Mouse (Mus musculus) embryonic facial prominence, embryonic 12.5 days (tissue): ENCODE results near the gene Arl15. TPM values are rescaled to one million over a fixed set of nuclear protein-coding genes. Genes with fewer than 3 reads are reported as not detected.

Source experiments
- ATAC-seq: fragments of 200-750 bp; cut with Nextera tagmentation; 2 replicates; pipeline ENCODE4 v1.8.0; 2017; ENCODE audit not compliant: insufficient number of reproducible peaks, insufficient read depth, low FRiP score, low TSS enrichment
- H3K27ac ChIP-seq: fragments of 300-500 bp; sonication (generic); 2 replicates; pipeline ENCODE4 v1.5.1; 2016; ENCODE audit warnings: mild to moderate bottlenecking
- H3K27me3 ChIP-seq: fragments of 300-500 bp; sonication (generic); 2 replicates; pipeline ENCODE4 v1.6.1; 2016; ENCODE audit warnings: mild to moderate bottlenecking, moderate library complexity
- H3K36me3 ChIP-seq: fragments of 300-500 bp; sonication (generic); 2 replicates; pipeline ENCODE4 v1.6.1; 2016; ENCODE audit warnings: mild to moderate bottlenecking
- H3K4me1 ChIP-seq: fragments of 300-500 bp; sonication (generic); 2 replicates; pipeline ENCODE4 v1.6.1; 2016
- H3K4me2 ChIP-seq: fragments of 300-500 bp; sonication (generic); replicated peaks from 2 replicates; pipeline ENCODE4 v1.6.1; 2016; ENCODE audit warnings: mild to moderate bottlenecking, moderate library complexity
- H3K4me3 ChIP-seq: fragments of 300-500 bp; sonication (generic); 2 replicates; pipeline ENCODE4 v1.5.1; 2016; ENCODE audit warnings: mild to moderate bottlenecking
- H3K9ac ChIP-seq: fragments of 300-500 bp; sonication (generic); 2 replicates; pipeline ENCODE4 v1.6.1; 2016; ENCODE audit warnings: mild to moderate bottlenecking, moderate library complexity
- H3K9me3 ChIP-seq: fragments of 300-500 bp; sonication (generic); 2 replicates; pipeline ENCODE4 v1.6.1; 2016; ENCODE audit warnings: mild to moderate bottlenecking, moderate library complexity
- WGBS: fragments of 180-500 bp; shearing (Covaris S2); methylation state at CpG from one replicate; pipeline ENCODE4 v1.1.7; 2016; 5-methylcytosine and 5-hydroxymethylcytosine counted together
- polyA plus RNA-seq: library from polyadenylated mRNA; unstranded; fragments of >200 nt; fragmentation: Nextera tagmentation; extraction: Ambion mirVana; gene quantifications from 2 replicates; pipeline ENCODE4 v1.2.1, GENCODE M21; 2016

Arl15 gene
- polyA plus RNA-seq, 1 experiment from 2014 or later, result 15.0 TPM

GRCm38 (mm10) chr13:113879651-113880327 lies 85.5 kb downstream of the Arl15 start:
- Histone ChIP-seq H3K27ac (no peak overlapping the region), H3K27me3 (no peaks in the 10 kb centered on the region), H3K36me3 (no peaks in the 10 kb centered on the region), H3K9ac (no peak overlapping the region), H3K4me3 (no peak overlapping the region), H3K4me1 (peaks cover 19% of the 10 kb centered on the region), H3K4me2 (no peak overlapping the region), H3K9me3 (no peaks in the 10 kb centered on the region)
- 36% methylated on average over 20 of the region's 20 CpGs for WGBS
- no peak for ATAC-seq

DNA sequence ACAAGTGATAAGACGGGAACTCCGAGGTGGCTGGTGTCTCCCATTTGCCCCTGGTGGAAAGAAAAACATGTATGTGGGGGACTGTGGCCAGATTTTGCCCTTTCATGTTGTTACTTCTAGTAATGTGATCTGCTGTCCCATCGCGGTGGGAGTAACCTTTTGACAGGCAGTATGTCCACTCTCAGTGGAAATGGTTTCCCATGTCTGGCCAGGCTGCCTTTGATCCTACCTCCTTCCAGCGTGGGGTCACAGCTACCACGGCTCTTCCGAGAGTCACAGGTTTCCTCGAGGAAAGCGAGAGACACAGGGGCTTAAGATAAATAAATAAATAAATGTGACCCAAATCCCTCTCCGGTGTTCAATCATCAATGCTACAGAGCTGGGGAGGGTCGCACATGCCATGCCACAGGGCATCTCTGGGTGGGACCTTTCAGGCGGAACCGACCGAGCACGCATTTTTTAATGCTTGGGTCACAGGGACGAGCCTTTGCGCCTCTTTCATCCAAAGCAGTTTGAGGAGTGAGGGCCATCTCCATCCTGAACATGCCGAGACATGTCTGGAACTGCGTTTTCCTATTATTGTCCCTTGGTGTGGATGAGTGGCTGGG lies 86.4 kb downstream of the Arl15 start:
- peak; percentile 53; the same call in 1 of the 2 replicates for ATAC-seq

DNA sequence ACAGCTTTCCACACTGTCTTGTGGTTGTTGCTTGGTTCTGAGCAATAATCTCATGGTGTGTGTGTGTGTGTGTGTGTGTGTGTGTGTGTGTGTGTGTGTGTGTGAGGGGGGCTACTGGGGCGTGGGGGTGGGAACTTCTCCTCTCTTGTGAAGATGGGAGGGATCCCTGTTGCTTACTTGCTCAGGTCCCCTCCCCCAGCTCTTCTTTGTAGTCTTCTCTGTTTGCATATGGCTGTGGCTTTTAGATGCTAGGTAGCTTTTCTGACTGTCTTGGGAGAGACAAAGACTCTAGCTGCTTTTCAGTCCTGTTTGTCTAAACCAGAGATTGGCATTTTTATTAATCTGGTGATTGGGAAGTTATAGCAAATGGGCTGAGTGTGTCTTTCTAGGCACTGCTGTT lies 88.7 kb downstream of the Arl15 start:
- no peaks in the 10 kb centered on the region for H3K27me3 ChIP-seq
- no peak overlapping the region for H3K4me3 ChIP-seq
- no peaks in the 10 kb centered on the region for H3K36me3 ChIP-seq
- no peak overlapping the region for H3K4me2 ChIP-seq
- WGBS, result 11% methylated on average over 1 of the region's 1 CpGs
- no peaks in the 10 kb centered on the region for H3K9me3 ChIP-seq
- no peak overlapping the region for H3K27ac ChIP-seq
- H3K9ac ChIP-seq, result no peak overlapping the region
- ATAC-seq, result no peak
- peaks cover 21% of the 10 kb centered on the region for H3K4me1 ChIP-seq

More for the DNA sequence above, 86.4 kb downstream of the Arl15 start:
- peaks cover 19% of the 10 kb centered on the region for H3K4me1 ChIP-seq
- WGBS, result 23% methylated on average over 19 of the region's 19 CpGs
- no peak overlapping the region for H3K9ac ChIP-seq
- no peak overlapping the region for H3K4me3 ChIP-seq
- H3K4me2 ChIP-seq, result peak overlapping the region; percentile 22; the same call in 1 of the 2 replicates
- no peaks in the 10 kb centered on the region for H3K9me3 ChIP-seq
- no peaks in the 10 kb centered on the region for H3K27me3 ChIP-seq
- H3K27ac ChIP-seq, result no peak overlapping the region
- no peaks in the 10 kb centered on the region for H3K36me3 ChIP-seq

GRCm38 (mm10) chr13:113887090-113887489 lies 92.8 kb downstream of the Arl15 start:
- Histone ChIP-seq H3K27ac (no peak overlapping the region), H3K4me1 (peaks cover 17% of the 10 kb centered on the region), H3K9me3 (no peaks in the 10 kb centered on the region), H3K4me3 (no peak overlapping the region), H3K36me3 (no peaks in the 10 kb centered on the region), H3K27me3 (no peaks in the 10 kb centered on the region), H3K4me2 (no peak overlapping the region), H3K9ac (no peak overlapping the region)
- WGBS, result 59% methylated on average over 6 of the region's 6 CpGs
- no peak for ATAC-seq

DNA sequence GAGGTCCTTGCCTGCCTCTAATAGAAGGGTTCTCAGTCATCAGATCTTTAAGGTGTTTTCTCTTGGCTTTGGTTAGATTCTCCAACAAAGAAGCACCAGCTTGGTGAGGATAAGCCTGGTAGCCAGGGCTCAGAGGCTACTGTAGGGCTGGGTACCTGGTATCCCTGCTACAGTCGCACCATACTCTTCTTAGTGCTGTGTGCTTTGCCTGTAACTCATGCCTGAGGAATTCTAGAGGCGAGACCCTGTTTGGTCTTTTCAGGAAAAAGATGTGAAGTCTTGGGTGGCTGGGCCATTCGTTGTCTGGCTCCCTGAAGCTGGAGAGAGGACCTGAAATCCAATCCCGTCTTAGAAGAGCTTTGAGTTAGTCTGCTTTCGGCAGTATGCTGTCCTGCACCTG lies 93.8 kb downstream of the Arl15 start:
- Histone ChIP-seq H3K36me3 (no peaks in the 10 kb centered on the region), H3K27ac (no peak overlapping the region), H3K4me3 (no peak overlapping the region), H3K9ac (no peak overlapping the region), H3K4me1 (peaks cover 17% of the 10 kb centered on the region), H3K9me3 (no peaks in the 10 kb centered on the region), H3K27me3 (no peaks in the 10 kb centered on the region), H3K4me2 (peak overlapping the region; percentile 21)
- 46% methylated on average over 5 of the region's 5 CpGs for WGBS
- ATAC-seq, result no peak

GRCm38 (mm10) chr13:113888704-113889103 lies 94.4 kb downstream of the Arl15 start:
- Histone ChIP-seq H3K36me3 (no peaks in the 10 kb centered on the region), H3K27ac (no peak overlapping the region), H3K9ac (no peak overlapping the region), H3K9me3 (no peaks in the 10 kb centered on the region), H3K4me3 (no peak overlapping the region), H3K27me3 (no peaks in the 10 kb centered on the region), H3K4me1 (peaks cover 17% of the 10 kb centered on the region), H3K4me2 (peak overlapping the region; percentile 21)
- 39% methylated on average over 16 of the region's 16 CpGs for WGBS
- ATAC-seq, result no peak

DNA sequence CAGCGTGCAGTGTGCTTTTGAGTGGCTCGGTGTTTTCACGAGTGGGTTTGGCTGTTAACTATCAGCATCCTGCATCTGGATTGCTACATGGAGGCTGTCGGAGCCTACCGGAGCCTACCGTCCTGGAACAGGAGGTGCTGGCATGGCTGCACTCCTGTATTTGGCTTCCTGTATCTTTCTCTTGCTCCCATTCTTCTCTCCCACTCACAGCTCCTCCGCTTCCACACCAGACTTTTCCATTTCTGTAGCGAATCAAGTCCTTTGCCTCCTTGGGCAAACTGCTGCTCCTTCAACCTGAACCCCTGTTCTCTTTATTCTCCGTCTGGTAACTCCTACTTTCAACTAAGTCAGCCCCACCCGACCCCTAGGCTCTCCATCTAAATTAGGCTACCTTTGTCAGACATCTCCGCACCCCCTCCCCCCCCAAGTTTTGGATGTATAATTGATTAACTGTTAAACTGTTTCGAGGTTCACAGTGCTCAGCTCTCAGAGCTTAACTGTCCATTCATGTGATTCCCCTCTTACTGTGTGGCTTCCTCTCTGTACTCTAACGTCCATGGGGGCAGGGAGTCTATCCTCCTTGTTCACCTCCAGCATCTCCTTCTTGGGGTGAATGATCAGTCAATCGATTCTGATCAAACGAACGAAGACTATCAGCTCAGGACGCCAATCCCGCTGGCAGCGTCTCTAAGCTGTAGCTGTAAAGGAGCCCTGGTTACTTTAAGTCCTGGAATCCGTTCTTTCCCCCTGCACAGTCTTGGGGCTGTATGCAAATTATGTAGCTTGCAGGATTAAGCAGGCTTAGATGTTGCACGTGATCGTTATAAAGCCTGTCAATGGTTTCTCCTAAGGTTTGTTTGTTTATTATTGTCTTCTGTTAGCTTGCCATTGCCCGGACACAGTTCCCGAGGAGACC lies 95.1 kb downstream of the Arl15 start:
- 71% methylated on average over 24 of the region's 24 CpGs for WGBS
- Histone ChIP-seq H3K4me2 (peak overlapping the region; percentile 21; the same call in 1 of the 2 replicates), H3K9me3 (no peaks in the 10 kb centered on the region), H3K4me3 (no peak overlapping the region), H3K27ac (no peak overlapping the region), H3K4me1 (peaks cover 17% of the 10 kb centered on the region), H3K9ac (no peak overlapping the region), H3K27me3 (no peaks in the 10 kb centered on the region), H3K36me3 (no peaks in the 10 kb centered on the region)
- no peak for ATAC-seq

- Histone ChIP-seq H3K4me2 (no peak overlapping the region), H3K27me3 (no peaks in the 10 kb centered on the region), H3K27ac (no peak overlapping the region), H3K4me1 (no peaks in the 10 kb centered on the region), H3K4me3 (no peak overlapping the region), H3K9me3 (no peaks in the 10 kb centered on the region), H3K36me3 (no peaks in the 10 kb centered on the region), H3K9ac (no peak overlapping the region)
- no peak for ATAC-seq
- WGBS, result 66% methylated on average over 10 of the region's 10 CpGs
Measured at GRCm38 (mm10) chr13:113896684-113897083, 102.4 kb downstream of the Arl15 start.

DNA sequence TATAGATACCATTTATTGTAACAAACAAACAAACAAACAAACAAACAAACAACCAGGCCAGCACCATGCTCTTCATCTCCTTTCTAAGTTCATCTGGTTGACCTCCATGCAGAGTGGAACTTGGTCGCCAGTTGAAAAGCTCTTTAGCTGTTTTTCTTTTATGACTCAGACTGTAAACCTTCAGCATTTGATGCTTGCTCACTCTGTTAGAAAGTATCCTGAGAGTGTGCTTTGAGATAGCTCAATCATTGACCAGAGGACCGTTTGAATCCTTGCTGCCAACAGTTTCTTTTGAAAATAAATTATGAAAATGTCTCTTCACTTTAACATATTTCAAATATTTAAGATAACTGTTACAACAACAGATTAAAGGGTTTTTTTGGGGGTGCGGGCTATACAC lies 103.2 kb downstream of the Arl15 start:
- H3K4me3 ChIP-seq, result no peak overlapping the region
- ATAC-seq, result no peak
- 91% methylated on average over 3 of the region's 3 CpGs for whole genome bisulfite sequencing
- no peak overlapping the region for H3K4me2 ChIP-seq
- H3K9ac ChIP-seq, result no peak overlapping the region
- no peak overlapping the region for H3K27ac ChIP-seq
- H3K9me3 ChIP-seq, result no peaks in the 10 kb centered on the region
- H3K27me3 ChIP-seq, result no peaks in the 10 kb centered on the region
- no peaks in the 10 kb centered on the region for H3K36me3 ChIP-seq
- no peaks in the 10 kb centered on the region for H3K4me1 ChIP-seq

DNA sequence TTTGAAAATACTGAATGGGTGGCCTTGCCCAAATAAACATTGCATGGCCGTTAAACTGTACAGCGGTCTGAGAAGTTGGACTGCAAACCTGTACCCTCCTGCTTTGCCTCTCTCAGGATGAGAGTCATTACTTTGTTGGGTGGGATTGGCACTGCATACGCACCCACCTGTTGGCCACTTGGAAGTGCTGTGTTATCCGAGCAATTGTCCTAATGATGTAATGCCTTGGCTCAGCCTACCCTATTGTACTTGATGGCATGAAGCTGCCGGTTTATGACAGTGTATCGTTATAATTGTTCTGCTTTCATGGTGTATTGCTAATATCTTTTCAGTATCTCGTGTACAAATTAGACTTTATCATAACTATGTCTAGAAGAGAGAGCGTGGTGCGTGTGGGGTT lies 103.6 kb downstream of the Arl15 start:
- no peak overlapping the region for H3K4me3 ChIP-seq
- H3K9me3 ChIP-seq, result no peaks in the 10 kb centered on the region
- H3K36me3 ChIP-seq, result no peaks in the 10 kb centered on the region
- no peaks in the 10 kb centered on the region for H3K4me1 ChIP-seq
- no peak overlapping the region for H3K4me2 ChIP-seq
- no peak overlapping the region for H3K9ac ChIP-seq
- WGBS, result 94% methylated on average over 9 of the region's 9 CpGs
- ATAC-seq, result no peak
- no peak overlapping the region for H3K27ac ChIP-seq
- no peaks in the 10 kb centered on the region for H3K27me3 ChIP-seq

DNA sequence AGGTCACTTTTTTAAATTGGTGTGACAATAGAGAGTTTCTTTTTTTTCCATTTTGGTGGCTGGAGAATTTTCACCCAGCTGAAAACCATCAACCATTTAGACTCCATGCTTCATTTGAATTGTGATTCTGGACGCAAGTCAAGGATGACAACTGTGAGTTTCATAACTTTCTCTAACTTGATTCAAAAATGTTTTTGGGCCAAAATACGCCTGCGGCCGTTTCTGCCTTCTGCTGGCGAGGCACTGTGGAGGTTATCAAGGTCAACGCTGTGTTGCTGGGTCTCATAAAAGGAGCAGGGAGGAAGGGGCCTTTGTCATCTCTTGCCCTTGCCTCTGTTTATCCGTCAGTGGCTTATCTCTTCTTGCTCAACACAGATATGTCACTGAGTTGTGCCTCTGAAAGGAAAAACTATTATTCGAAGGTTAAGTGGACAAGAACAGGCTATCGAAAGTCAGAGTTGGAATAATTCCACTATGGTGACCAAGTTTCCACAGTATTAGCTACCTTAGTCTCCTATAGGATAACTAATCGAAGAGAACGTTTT lies 106.8 kb downstream of the Arl15 start:
- Histone ChIP-seq H3K9ac (no peak overlapping the region), H3K9me3 (no peaks in the 10 kb centered on the region), H3K27ac (no peak overlapping the region), H3K4me3 (no peak overlapping the region), H3K4me2 (no peak overlapping the region), H3K4me1 (no peaks in the 10 kb centered on the region), H3K36me3 (no peaks in the 10 kb centered on the region), H3K27me3 (no peaks in the 10 kb centered on the region)
- ATAC-seq, result no peak
- WGBS, result 91% methylated on average over 11 of the region's 11 CpGs
